Mouse (Mus musculus) heart, embryonic 11.5 days (tissue): Measurements from ENCODE around the gene Gm21149. TPM values are rescaled to one million over a fixed set of nuclear protein-coding genes. Genes with fewer than 3 reads are reported as not detected.

ENCODE experiments used
- polyA plus RNA-seq: library from polyadenylated mRNA; unstranded; fragments of >200 nt; fragmentation: Nextera tagmentation; extraction: Ambion mirVana; gene quantifications from 2 replicates; pipeline ENCODE4 v1.2.1, GENCODE M21; 2014

The Gm21149 gene
- polyA plus RNA-seq, 1 experiment from 2014 or later: not detected

Other genes starting within 250 kb of the Gm21149 start
- gene Gm21190, start 52.7 kb upstream of the Gm21149 start, polyA plus RNA-seq: 0.24 TPM in 1 of 2 replicates, not detected in the other
- gene Gm21083, start 100.8 kb upstream of the Gm21149 start, polyA plus RNA-seq: 0.27 and 0.35 TPM in 2 replicates
- not detected in 2 replicates for gene Speer4d, start 142.5 kb upstream of the Gm21149 start, polyA plus RNA-seq
- gene 4930572O03Rik, start 180.5 kb upstream of the Gm21149 start, polyA plus RNA-seq: not detected in 2 replicates
- 0.14 TPM in 1 of 2 replicates, not detected in the other for gene Speer4c, start 237.7 kb upstream of the Gm21149 start, polyA plus RNA-seq